Mouse (Mus musculus): Measurements from ENCODE around the gene Mybph. TPM values are rescaled to one million over a fixed set of nuclear protein-coding genes. Genes with fewer than 3 reads are reported as not detected.

Mybph gene
- total RNA-seq, 4 experiments from 2014 or later: 0.28 TPM; not detected in 3

- DNase-seq (ENCODE audit: low spot score in 2 of 2): no peak
Measured at GRCm38 (mm10) chr1:134210179-134210755, 17.0 kb downstream of the Mybph start.

- DNase-seq (ENCODE audit: low spot score in 2 of 2): no peak
Measured at GRCm38 (mm10) chr1:134211043-134211442, 17.8 kb downstream of the Mybph start.

GRCm38 (mm10) chr1:134211631-134212030 lies 18.4 kb downstream of the Mybph start:
- DNase-seq (ENCODE audit: low spot score in 2 of 2): no peak

GRCm38 (mm10) chr1:134212351-134212750 lies 19.1 kb downstream of the Mybph start:
- DNase-seq (ENCODE audit: low spot score in 2 of 2): no peak

GRCm38 (mm10) chr1:134213405-134213804 lies 20.2 kb downstream of the Mybph start:
- DNase-seq (ENCODE audit: low spot score in 2 of 2): no peak

GRCm38 (mm10) chr1:134215059-134215458 lies 21.8 kb downstream of the Mybph start:
- no peak for DNase-seq (ENCODE audit: low spot score in 2 of 2)

- DNase-seq (ENCODE audit: low spot score in 2 of 2): no peak
Measured at GRCm38 (mm10) chr1:134215751-134216628, 22.7 kb downstream of the Mybph start.

- no peak for DNase-seq (ENCODE audit: low spot score in 2 of 2)
Measured at GRCm38 (mm10) chr1:134216629-134216971, 23.4 kb downstream of the Mybph start.

GRCm38 (mm10) chr1:134217028-134217481 lies 23.8 kb downstream of the Mybph start:
- no peak for DNase-seq (ENCODE audit: low spot score in 2 of 2)

GRCm38 (mm10) chr1:134217942-134218341 lies 24.7 kb downstream of the Mybph start:
- DNase-seq (ENCODE audit: low spot score in 2 of 2): no peak

GRCm38 (mm10) chr1:134219608-134220007 lies 26.4 kb downstream of the Mybph start:
- no peak for DNase-seq (ENCODE audit: low spot score in 2 of 2)

GRCm38 (mm10) chr1:134221172-134221571 lies 27.9 kb downstream of the Mybph start:
- DNase-seq (ENCODE audit: low spot score in 2 of 2): no peak

GRCm38 (mm10) chr1:134222122-134223055 lies 29.1 kb downstream of the Mybph start:
- no peak for DNase-seq (ENCODE audit: low spot score in 2 of 2)

- DNase-seq (ENCODE audit: low spot score in 2 of 2): no peak
Measured at GRCm38 (mm10) chr1:134224649-134225227, 31.5 kb downstream of the Mybph start.

- no peak for DNase-seq (ENCODE audit: low spot score in 2 of 2)
Measured at GRCm38 (mm10) chr1:134225375-134225774, 32.1 kb downstream of the Mybph start.

- no peak for DNase-seq (ENCODE audit: low spot score in 2 of 2)
Measured at GRCm38 (mm10) chr1:134226739-134227138, 33.5 kb downstream of the Mybph start.

GRCm38 (mm10) chr1:134229806-134230575 lies 36.7 kb downstream of the Mybph start:
- DNase-seq (ENCODE audit: low spot score in 2 of 2): no peak

- DNase-seq (ENCODE audit: low spot score in 2 of 2): no peak
Measured at GRCm38 (mm10) chr1:134230638-134231228, 37.5 kb downstream of the Mybph start.

- no peak for DNase-seq (ENCODE audit: low spot score in 2 of 2)
Measured at GRCm38 (mm10) chr1:134231270-134231669, 38.0 kb downstream of the Mybph start.

- no peak for DNase-seq (ENCODE audit: low spot score in 2 of 2)
Measured at GRCm38 (mm10) chr1:134231681-134232080, 38.4 kb downstream of the Mybph start.

All from layer of hippocampus, adult 8-10 months (tissue).